Mouse (Mus musculus): ENCODE data around the gene Cask. TPM values are rescaled to one million over a fixed set of nuclear protein-coding genes. Genes with fewer than 3 reads are reported as not detected.

Cask gene
- polyA plus RNA-seq, 2 experiments from 2014 or later = 0.36 to 0.43 TPM

DNA sequence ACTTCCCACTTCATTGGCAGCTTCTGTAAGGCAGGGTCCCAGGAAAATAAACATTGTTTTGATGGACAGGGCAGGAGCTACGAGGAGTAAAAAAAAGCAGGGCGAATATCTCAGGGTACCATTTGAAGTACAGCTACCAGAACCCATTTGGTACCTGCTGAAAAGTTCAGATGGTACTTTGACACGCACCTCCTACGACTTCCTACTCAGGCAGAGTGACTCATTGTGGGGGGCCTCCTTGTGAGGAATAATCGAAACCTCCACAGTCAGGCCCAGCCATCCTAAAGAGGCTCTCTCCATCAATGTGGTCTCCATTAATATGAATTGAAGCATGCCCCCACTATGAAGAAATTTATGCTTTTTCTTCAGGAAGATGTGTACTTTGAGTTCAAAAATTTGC is 228.5 kb downstream of the Cask start:
- peak; percentile 59 for ATAC-seq

DNA sequence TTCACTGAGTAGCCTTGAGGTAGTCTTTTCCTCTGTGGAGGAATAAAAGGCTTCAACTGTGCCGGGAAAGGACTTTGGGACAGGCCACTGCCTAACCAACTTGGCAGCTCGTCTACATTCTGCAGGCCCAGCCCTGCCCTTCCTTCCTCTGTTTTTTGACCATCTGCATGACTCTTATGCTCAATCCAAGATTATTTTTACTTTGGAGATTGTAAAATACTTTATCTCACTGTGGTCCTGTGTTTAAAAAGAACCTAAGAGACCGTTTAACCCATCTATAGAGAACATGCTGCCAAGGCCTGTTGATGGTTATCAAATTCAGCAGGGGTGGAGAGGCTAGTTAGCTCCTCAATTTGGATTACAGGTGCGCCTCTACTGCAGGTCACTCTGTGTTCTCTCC is 229.7 kb downstream of the Cask start:
- ATAC-seq = no peak

DNA sequence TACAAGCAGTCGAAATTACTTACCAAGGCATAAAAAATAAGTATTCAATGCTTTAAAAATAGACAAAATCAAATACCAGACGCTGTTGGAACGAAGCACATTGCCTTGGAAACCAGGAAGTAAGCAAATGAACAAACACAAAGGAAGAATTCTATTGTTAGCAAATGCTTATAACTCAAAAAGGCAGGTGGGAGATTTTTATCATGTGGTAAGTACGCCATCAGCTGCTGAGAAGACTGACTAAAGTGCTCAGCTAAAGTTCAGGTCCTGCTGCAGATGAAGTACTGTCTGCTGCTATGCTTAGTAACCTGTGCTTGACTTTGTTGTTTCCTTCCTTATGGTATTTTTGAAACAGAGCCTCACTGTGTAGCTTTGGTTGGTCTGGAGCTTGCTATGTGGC is 232.7 kb downstream of the Cask start:
- peak; percentile 25 for ATAC-seq

DNA sequence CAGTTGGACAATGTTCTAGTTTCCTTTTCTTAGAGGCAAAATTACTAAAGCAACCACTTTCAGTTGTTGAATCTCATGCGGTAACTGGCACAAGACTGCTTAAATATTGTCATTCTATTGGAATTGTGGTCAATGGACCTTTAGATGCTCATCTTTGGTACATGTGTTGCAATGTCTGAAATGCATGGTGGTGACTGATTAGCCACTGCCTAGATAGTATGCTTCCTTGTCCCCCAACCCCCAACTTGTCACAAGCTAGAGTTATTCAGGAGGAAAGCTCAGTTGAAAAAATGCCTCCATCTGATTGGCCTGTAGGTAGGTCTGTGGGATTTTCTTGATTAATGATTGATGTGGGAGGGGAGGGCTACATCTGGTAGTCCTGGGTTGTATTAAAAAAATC is 233.9 kb downstream of the Cask start:
- no peak for ATAC-seq

DNA sequence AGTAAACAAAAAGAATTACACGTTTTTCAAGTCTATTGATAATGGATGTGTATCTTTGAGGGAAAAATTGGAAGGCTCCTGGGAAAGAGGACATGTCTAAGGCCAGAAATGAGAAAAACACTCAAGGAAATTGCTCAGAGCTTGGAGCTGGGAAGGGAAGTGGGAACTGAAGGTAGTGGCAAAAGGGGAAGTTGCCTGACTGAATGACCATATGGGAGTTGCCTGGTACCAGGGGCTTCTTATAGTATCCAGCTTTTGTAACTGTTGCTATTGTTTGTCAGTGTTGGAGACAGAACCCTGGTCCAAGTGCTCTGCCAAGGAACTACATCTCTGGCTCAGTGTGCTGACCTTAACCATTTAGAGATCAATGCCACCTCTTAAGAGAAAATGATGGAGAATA is 234.4 kb downstream of the Cask start:
- ATAC-seq = no peak

DNA sequence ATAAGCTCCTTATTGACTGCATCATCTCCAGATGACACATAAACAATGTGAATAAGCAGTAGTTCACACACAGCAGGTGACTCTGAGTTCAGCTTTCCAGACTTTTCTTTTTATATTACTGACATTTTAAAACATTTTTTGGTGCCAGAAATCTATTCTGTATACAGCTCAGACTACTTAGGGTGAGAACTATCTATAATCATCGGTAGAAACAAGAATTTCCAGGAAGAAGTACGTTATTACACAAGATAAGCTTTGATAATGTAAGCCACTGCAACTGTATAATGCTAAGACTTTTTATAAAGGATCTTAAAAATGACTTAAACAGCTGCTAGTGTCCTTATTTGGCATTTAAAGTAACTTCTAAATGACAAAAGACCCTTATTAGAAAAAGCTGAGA is 239.1 kb downstream of the Cask start:
- no peak for ATAC-seq

DNA sequence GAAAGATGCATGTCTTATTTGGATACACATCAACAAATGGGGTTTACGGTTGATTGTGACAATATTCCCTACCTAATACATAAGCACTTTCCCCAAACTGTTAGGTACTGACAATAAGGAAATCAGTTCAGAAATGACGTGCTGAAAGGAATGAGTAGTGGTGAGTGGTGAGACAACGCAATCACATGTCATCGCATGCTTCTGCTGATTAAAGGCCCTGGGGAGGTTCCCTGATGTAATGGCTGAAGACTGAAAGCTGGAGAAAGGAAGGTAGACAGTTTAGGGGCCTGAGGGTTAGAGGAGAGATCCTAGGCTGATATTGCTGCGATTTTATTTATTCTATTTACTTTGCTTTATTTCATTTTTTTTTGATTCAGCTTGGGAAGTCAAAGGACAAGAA is 240.1 kb downstream of the Cask start:
- ATAC-seq = no peak

DNA sequence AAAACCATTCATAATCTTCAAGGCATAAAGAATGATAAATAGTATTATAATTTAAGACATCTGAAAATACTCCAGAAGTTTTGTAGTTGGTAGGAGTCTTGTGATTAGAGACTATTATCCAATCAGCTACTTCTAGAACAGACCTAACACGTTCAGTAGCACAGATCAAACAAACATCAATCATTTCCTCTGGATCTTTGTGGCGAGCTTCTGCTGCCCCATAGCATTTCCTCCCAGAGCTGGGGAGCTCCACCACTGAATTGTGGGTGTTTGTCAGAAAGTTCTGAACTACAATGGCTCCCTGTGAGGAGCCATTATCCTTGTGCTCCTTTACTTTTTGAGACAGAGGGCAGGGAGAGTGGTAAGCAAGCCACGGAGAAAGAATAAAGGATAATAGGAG is 243.4 kb downstream of the Cask start:
- ATAC-seq = peak; percentile 61

DNA sequence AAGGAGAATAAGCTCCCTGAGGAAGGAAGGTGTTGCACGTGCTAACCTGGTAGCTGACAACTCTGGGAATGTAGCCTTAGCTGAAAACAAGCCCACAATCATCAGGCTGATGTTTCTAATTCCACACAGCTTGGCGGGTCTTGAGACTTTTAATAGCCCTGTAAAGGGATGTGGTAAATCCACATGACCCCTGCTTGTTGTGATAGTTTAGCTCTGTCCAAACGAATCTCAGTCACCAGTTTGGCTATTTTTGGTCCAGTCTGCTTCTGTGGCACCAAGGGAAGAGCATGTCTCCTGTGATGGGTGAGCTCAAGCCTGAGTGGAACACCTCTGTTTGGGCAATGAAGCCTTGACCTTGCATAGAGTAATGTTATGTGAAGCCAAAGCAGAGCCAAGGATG is 244.4 kb downstream of the Cask start:
- no peak for ATAC-seq

DNA sequence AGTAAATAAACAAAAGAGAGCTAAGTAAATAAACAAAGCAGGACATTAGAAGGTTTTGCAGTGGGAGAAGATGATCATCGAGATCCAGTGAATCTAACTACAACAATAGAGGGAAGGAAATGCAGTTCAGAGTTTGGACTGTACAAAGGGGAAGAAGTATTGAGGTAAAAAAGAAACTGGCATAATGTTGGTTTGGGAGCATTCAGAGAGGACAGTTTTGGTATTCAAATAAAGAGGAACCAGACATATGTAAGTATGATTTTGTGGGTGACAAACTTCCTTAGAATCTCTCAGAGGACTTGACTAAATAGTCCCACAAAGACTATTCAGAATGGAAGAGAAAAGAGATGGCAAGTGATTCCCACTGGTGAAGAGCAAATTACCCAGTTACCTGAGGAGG is 251.2 kb downstream of the Cask start:
- ATAC-seq = no peak

DNA sequence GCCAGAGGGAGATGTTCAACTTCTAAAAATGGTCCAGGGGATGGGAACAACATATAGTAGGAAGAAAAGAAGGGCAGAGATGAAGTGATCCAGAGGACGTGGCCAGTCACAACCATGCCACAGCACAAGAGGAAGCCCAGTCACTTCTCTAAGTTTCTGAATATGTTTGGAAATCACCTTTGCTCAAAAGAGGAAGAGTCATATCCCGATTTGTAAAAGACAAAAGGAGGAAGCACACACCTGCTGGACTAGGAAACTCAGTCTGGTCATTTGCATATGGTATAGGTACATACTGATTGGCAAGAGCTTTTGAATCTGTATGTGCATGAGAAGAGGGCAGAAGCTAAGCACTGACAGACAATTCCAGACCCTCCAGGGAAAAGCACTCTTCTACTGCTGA is 251.8 kb downstream of the Cask start:
- no peak for ATAC-seq

DNA sequence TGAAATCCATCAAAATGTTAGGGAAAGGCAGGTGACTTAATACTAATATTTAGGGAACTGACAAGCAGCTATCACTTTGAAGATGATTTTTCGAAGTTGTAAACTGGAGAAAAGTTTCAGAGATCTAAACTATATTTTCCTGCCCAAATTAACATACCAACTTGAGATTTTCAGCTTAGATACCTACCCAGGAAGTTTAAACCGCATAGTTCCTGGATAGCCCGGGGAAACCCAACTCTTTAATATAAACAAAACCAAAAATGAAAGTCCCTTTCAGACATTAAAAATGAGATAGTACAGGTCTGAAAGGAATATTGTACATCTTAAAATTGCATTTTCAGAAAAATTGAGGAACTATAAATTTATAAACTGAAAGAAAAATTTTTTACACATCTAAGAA is 273.5 kb downstream of the Cask start:
- peak; percentile 82 for ATAC-seq

DNA sequence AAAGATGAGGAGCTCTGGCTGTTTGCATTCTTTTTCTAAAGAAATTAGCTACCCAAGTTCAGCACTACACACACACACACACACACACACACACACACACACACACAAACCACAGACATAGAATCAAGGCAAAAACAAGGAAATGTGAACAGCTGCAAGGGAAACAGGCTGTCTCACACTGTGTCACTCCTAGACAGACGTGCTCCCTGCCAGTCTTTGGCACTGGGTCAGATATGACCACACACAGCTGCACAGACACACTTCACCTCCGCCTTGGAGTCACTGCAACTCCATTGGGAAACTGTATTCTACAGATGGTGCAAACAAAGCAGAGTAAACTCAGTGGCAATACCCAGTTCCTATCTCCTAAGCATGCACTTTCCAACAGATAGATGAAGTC is 274.6 kb downstream of the Cask start:
- peak; percentile 37 for ATAC-seq

DNA sequence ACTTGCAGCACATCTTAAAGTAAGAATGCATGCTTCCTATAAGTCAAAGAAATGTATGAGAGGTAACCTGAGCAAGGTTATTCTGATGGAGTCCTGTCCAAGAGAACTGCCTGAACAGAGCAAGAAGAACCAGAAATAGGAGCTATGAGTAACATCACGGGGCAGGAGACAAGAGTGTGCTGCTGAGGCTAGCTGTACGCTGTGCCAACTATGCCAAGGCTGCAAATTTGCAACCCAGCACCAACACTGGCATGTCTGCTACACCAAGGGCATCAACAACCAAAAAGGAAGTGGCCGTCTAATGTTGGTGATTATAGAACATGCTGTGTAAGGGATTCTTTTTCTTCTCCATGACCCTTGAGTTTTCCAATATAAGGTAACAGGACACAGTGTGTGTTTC is 276.3 kb downstream of the Cask start:
- no peak for ATAC-seq

DNA sequence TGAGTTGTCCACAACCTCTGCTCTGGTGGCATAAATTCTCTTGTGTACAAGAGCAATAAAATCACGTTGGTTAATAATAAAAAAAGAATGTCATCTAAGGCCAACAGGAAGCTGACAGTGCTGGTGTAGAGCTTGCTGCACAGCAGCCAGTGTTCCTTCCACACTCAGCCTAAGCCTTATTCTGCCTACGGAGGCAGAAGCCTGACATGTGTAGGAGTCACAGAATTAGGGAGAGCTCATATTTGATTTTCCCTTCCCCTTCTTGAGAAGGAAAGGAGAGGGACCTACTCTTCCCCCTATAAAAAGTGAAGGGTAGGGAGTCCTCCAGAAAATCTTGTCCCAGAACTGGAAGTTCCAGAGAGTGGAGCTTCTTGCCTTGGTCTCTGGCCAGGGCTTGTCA is 276.9 kb downstream of the Cask start:
- no peak for ATAC-seq

DNA sequence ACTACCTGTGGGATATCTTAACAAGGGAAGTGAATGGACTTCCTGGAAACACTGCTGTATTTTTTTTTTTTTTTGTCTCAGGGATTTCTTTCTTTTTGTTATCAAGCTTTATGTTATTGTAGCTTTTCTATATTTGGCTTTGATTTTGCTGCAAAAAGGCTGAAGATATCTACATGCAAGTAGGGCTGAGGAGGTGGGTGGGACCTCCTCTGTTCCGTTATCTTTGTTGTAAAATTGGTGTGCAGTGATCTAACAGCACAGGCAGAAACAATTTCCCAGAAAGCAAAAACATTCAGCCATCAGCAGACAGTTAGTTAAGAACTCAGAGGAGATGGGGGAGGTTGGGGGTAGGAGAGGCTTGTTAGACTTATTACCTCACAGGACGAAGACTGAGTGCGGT is 296.7 kb downstream of the Cask start:
- ATAC-seq = no peak

DNA sequence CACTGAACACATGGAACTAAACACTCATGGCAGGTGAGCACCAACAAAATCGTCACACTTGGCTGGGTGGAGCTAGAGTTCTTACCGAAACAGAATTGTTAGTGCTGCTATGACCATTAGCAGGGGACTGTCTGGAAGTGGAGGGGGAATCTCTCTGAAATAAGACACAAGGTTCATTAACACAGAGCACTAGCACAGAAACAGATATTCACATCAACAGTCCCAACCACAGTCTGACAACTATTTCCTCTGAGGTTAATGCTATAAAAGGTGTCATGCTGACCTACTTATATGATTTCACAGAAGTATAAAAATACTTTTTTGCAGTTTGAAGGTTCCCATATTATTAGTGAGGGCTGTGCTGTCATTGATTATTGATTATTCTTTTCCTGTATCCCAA is 298.9 kb downstream of the Cask start:
- peak; percentile 40 for ATAC-seq

DNA sequence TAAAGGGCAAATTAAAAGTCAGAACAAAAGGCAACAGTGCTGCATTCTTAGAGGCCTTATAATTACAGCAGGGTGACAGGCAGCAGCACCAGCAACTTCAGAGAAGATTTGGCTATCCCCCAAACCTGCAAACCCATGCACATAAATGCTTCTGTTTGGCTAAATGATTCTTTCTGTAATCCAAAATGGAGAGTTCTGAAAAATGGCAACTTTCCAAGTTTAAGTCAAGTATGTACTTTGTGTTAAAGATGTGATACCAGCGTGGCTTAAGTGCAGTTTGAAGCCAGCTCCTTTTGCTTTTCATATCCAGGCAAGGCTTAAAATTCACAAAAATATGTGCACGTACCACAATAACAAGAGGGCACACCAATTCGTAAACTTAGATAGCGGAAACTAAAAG is 299.6 kb downstream of the Cask start:
- no peak for ATAC-seq

DNA sequence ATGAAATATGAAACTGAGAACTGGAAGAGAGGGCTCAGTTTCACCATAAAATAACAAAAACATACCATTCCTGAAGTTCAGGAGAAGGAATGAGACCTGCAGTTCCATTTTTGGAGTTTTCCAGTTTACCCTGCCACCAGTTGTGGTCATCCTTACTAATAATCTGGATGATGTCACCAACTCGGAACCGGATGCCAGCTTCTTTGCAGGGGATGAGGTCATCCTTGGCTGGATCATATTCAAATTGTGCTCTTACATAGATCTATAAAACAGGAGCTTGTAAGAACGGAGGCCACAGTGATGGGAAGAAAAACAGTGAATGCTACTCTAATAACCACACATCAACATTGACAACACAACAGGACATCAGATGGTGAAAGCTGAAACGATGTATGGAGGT is 302.1 kb downstream of the Cask start:
- no peak for ATAC-seq

DNA sequence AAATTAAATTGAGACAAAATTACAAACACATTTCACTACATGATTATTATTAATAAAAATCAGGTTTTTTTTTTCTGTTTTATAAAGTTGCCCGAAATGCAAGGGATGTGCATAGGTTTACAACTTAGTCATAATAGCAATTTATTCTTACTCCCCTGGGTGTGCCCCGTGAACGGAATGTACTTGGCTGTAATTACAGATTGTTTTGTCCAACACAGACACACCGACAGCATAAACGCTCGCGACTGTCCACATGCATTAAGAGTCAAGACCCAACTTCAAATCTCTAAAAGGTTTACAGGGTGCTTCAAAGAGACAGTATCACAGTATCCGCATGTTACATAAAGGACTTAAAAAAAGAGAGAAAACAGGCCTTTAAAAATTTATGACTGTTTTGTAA is 329.9 kb downstream of the Cask start:
- no peak for ATAC-seq

DNA sequence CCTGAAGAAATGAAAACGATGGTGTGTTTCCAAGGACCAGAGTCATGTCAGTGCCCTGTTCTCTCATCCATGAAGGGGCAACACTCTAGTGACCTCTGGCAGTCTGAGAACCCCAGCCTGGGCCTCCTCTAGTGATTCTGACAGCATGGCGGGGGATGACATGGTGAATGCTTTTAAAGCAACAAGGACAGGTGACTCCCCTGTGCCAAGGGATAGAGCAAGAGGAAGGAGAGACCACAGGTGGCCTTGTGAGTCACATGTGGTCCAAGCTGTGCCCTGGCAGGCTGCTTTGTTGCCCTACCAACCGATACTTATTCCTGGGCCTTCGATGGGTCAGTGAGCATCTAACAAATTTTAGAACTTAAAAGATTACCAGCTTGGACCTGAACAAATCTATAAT is 330.6 kb downstream of the Cask start:
- ATAC-seq = no peak

DNA sequence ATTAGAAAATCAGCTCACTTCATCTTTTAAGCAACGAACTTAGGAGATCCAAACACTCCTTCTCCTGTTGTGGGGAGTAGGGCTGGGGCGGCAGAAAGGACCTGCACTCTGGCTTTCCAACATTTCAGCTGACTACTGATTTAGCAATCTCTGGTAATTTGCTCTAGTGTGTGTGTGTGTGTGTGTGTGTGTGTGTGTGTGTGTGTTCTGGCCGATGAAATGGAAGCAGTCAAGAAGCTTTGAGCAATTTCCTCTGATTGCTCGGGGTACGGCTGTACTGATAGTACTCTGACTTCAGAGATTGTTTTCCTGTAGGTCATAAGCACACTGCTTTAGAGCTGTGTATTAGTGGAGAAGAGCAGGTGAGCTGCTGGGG is 331.8 kb downstream of the Cask start:
- no peak for ATAC-seq

DNA sequence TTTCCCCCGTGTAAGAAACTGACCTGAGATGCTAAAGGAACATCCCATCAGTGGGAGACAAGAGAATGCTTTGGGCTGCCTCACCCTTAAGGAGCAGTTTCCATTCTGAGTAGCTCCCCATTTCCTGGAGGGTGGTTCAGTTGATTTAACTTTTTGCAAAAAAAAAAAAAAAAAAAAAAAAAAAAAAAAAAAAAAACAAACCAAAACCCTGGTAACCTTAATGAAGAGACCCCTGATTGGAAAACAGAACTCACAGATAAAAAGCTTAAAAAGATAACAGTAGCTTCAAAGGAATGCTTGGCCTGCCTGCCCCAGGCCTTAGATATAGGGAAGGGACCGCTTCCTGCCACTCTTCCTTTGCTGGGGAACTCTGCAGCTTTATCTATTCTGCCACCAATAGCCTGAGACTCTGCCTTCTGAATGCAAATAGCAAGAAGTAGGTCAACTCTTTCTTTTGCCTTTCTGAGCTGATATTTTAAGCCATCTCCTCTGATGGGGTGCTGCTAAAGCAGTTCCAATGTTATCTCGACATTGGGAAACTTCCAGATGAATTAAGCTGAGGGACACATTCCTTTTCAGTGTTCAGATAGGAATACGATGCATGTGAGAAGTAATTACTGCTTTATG is 332.3 kb downstream of the Cask start:
- ATAC-seq = no peak

DNA sequence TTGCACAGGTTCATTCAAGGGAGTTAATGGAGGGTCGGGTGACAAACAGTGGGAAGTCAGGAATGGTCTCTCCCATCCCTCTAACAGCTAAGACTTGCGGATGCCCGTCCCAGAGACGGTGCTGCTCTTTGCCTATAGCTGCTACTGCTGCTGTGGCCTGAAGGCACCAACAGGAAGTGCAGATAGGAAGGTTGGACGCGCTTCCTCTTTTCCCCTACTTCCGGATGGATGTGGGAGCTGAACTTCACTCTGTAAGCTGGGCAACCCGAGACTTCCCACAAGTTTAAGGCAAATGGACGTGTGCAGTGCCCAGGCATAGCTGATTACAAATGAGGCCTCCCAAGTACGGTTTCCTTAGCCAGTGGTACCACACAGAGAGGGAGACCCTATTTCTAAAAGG is 333.1 kb downstream of the Cask start:
- no peak for ATAC-seq

DNA sequence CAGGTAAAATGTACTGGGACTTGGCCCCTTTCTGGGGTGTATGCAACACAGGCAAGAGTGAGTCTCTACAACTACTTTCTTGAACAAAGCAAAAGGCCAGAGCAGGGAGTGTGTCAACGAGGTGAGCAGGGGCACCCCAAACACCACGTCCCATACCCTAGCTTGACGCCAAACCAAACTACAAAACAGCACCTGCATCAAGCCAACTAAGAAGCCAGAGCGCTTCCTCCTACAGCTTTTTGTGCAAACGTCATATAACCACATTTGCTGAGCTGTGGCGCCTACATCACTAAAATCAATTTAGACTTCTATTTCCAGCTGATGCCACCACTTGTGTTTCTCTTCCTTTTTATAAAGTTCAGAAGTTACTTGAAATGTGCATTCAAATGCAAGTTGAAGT is 334.7 kb downstream of the Cask start:
- ATAC-seq = no peak

DNA sequence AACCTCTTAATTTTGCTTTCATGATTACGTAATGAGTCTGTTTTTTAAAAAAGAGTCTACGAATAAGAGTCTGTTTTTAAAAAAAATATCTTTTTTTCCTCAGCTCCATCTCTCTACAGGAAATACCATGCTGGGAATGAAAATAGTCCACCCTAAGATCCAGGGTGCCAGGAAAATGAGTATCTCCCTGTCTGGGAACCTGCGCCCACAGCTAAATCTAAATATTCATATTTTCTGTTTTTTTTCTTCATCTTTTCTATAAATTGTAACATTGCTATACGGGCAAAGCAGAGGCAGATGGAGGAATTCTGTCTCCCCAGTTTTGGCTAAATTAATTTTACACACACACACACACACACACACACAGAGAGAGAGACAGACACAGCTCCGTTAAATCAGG is 337.3 kb downstream of the Cask start:
- no peak for ATAC-seq

Measured in activated CD4-positive, CD25-positive, alpha-beta regulatory T cell, adult 4 months (primary cell).